Mouse (Mus musculus): ENCODE data around the gene Rgmb.

GRCm38 (mm10) chr17:15850544-15850943 is 19.7 kb upstream of the Rgmb start:
- TF ChIP-seq MAX (IDR thresholded peaks at IDR 0.05; ENCODE audit: low read depth) (no peak), MYOG (IDR thresholded peaks at IDR 0.05; ENCODE audit: control insufficient read depth in 1 of 3, insufficient read depth in 1 of 3, insufficient read length in 2 of 3, low read depth in 2 of 3) (no peak), POLR2A (IDR thresholded peaks at IDR 0.05; ENCODE audit: insufficient read length, low read depth) (no peak), MYOD1 (IDR thresholded peaks at IDR 0.05; ENCODE audit: control insufficient read depth in 1 of 3, insufficient read length in 2 of 3, low read depth in 2 of 3) (peak in 1 of 3 experiments; percentile 53), E2F4 (IDR thresholded peaks at IDR 0.05; ENCODE audit: insufficient read depth) (no peak), POLR2AphosphoS2 (IDR thresholded peaks at IDR 0.05; ENCODE audit: insufficient read length, low read depth) (no peak), TCF3 (IDR thresholded peaks at IDR 0.05; ENCODE audit: insufficient read length, low read depth) (no peak), TCF12 (IDR thresholded peaks at IDR 0.05; ENCODE audit: insufficient read depth, poor library complexity, severe bottlenecking) (no peak), CEBPB (IDR thresholded peaks at IDR 0.05; ENCODE audit: insufficient read depth, poor library complexity, severe bottlenecking) (no peak), USF1 (IDR thresholded peaks at IDR 0.05; ENCODE audit: low read depth) (no peak), SRF (IDR thresholded peaks at IDR 0.05; ENCODE audit: control insufficient read depth, insufficient read length, low read depth) (no peak), REST (IDR thresholded peaks at IDR 0.05; ENCODE audit: insufficient read depth, insufficient read length) (no peak)
